Mouse (Mus musculus) urinary bladder, postnatal 36 days (tissue): ENCODE measurements at regions not wholly inside any gene's neighbourhood (a gene's known extent, or its start where the extent isn't known, plus 50 kb on each side); places are given as distances from the start of the nearest gene placed in this dataset.
"Not testable (repeated sequence)": the region's sequence is repeated elsewhere in the genome, so short reads cannot be mapped to it uniquely, and the experiment has no call there.

ENCODE experiments used
- DNase-seq, 2 experiments: peaks; one replicate each; pipeline ENCODE4 v3.0.0; 2022; ENCODE audit warnings: low spot score in 2 of 2, mixed read lengths in 1 of 2

- DNase-seq, result peak in 1 of 2 experiments; percentile 1
Measured at GRCm38 (mm10) chr15:3909471-3909870, 69.9 kb downstream of the Fbxo4 start.

- no peak for DNase-seq
Measured at GRCm38 (mm10) chr15:3908721-3909120, 70.7 kb downstream of the Fbxo4 start.

GRCm38 (mm10) chr15:3905548-3905947 is 73.8 kb downstream of the Fbxo4 start:
- DNase-seq, result no peak

GRCm38 (mm10) chr15:3878429-3878828 is 100.9 kb downstream of the Fbxo4 start:
- DNase-seq, result no peak

- DNase-seq, result no peak
Measured at GRCm38 (mm10) chr15:3877506-3877905, 101.9 kb downstream of the Fbxo4 start.

GRCm38 (mm10) chr15:3875210-3875861 is 104.0 kb downstream of the Fbxo4 start:
- DNase-seq, result peak in 1 of 2 experiments; percentile 54

- peak in 1 of 2 experiments; percentile 2 for DNase-seq
Measured at GRCm38 (mm10) chr15:3831802-3832201, 147.6 kb downstream of the Fbxo4 start.

GRCm38 (mm10) chr15:3805430-3805829 is 173.9 kb downstream of the Fbxo4 start:
- no peak for DNase-seq

- DNase-seq, result no peak
Measured at GRCm38 (mm10) chr15:3775865-3776264, 192.6 kb upstream of the Ghr start.

- no peak for DNase-seq
Measured at GRCm38 (mm10) chr15:3772228-3772789, 189.0 kb upstream of the Ghr start.

GRCm38 (mm10) chr15:3770312-3770711 is 187.0 kb upstream of the Ghr start:
- no peak for DNase-seq

- DNase-seq, result no peak
Measured at GRCm38 (mm10) chr15:3764726-3765125, 181.4 kb upstream of the Ghr start.

GRCm38 (mm10) chr15:3760396-3760795 is 177.1 kb upstream of the Ghr start:
- DNase-seq, result no peak

- DNase-seq, result no peak
Measured at GRCm38 (mm10) chr15:3755636-3756035, 172.3 kb upstream of the Ghr start.

GRCm38 (mm10) chr15:3748072-3748471 is 164.8 kb upstream of the Ghr start:
- not testable (repeated sequence) for DNase-seq

GRCm38 (mm10) chr15:3743168-3743814 is 160.0 kb upstream of the Ghr start:
- DNase-seq, result no peak

- DNase-seq, result no peak
Measured at GRCm38 (mm10) chr15:3742191-3742590, 158.9 kb upstream of the Ghr start.

- DNase-seq, result peak in 1 of 2 experiments; percentile 51
Measured at GRCm38 (mm10) chr15:3725214-3725613, 141.9 kb upstream of the Ghr start.

GRCm38 (mm10) chr15:3720668-3721340 is 137.5 kb upstream of the Ghr start:
- no peak for DNase-seq

GRCm38 (mm10) chr15:3711764-3712163 is 128.5 kb upstream of the Ghr start:
- DNase-seq, result no peak

- DNase-seq, result peak; percentile 26 to 60
Measured at GRCm38 (mm10) chr15:3707089-3708078, 124.1 kb upstream of the Ghr start.
